Mouse (Mus musculus): ENCODE data around the gene N4bp2l1.
A peak's percentile ranks its signal among the peaks of the same experiment; 100 is the strongest.
"Not testable (repeated sequence)": the region's sequence is repeated elsewhere in the genome, so short reads cannot be mapped to it uniquely, and the experiment has no call there.

Gene N4bp2l1

DNA sequence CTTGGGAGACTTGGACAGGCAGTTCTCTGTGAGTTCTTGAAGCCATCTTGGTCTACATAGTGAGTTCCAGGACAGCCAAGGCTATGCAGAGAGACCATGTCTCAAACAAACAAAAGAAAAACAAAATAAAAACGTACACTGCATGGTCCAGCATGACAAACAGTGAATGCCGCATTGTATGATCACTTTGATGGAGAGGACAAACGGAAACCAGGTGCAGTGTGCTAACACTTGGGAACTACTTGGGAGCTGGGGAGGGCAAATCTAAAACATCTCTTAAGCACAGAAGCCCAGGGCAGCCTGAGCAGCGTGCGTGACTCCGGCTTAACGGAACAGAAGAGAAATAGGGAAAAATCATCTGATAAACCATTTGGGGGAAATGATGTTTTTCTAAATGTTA is at the start of gene N4bp2l1:
N4bp2l1 (minus strand) TSS at position 101 of the 400 bp plus-strand sequence.
- DNase-seq (ENCODE audit: low read depth in 2 of 2, low spot score in 2 of 2) = no peak

DNA sequence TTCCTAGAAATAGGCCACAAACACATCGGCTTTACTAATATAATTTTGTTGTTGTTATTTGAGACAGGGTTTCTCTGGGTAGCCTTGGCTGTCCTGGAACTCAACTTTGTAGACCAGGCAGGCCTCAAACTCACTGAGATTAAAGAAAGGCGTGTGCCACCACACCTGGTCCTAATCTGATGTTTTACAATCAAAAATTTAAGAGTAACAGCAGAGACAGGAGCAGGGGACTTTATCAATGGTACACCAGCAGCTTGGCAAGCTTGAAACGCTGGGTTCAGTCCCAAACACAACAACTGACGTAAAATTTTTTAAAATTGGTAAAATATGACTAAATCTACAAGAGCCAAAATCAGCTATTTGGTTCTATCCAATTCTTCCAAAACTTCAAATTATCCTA is 47.9 kb upstream of the N4bp2l1 start:
- no peak for DNase-seq (ENCODE audit: low read depth in 2 of 2, low spot score in 2 of 2)

DNA sequence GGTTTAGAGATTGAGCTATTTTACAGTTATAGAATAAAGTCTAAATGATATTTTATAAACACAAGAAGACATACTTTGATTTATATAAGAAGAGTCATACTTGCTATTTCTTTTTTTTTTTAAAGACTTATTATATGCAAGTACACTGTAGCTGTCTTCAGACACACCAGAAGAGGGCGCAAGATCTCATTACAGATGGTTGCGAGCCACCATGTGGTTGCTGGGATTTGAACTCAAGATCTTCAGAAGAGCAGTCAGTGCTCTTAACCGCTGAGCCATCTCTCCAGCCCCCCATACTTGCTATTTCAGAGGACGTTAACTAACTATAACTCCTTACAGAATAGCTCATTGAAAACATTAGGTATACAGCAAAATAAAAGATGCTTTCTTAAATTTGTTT is 46.4 kb upstream of the N4bp2l1 start:
- DNase-seq (ENCODE audit: low read depth in 2 of 2, low spot score in 2 of 2) = not testable (repeated sequence)

DNA sequence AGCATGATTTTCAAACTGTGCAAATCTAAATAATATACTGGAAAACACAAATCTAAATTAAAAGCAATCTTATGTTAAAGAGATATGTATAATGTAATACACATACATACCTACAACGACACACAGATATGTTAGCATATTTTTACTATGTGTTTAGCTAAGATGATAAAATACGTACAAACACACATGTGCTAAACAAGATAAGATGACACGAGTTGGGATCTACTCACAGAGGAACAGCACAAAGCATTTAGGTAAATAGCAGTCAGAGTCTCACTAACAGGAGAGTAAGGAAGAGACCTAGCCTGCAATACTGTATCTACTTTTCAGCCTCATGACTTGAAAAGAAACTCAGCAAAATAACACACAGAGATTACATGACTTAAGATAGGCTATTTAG is 44.5 kb upstream of the N4bp2l1 start:
- no peak for DNase-seq (ENCODE audit: low read depth in 2 of 2, low spot score in 2 of 2)

DNA sequence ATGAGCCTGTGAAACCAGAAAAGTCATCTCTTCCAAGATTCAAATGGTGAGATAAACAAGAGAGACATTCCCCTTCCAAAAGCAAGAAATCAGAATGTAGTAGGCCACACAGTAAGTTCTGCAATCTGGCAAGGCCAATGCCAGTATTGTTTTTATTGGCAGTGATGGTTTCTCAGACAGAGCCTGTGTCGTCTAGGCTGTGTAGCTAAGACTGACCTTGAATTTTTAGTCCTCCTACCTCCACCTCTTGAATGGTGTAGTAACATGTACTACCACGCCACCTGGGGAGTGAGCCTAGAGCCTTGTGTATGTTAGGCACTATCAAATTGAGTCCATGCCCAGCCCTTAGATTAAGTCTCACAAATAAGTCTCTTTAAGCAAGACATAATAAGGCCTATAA is 32.7 kb upstream of the N4bp2l1 start:
- no peak for DNase-seq (ENCODE audit: low read depth in 2 of 2, low spot score in 2 of 2)

DNA sequence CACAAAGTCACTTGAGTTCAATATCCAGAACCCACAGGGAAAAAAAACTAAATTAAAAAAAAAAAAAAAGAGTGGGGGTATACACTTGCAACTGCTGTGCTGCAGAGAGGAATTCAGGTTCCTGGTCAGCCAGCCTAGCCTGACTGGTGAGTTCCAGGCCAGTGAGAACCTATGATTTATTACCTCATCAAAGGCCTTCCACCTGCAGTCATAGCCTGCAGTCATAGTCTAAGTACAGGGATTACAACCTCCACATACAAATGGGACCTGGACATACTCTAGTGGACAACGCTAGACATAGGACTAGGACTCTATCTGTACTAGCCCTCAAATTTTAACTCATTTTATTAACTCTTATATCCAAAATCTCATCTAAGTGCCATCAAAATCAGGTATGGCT is 32.3 kb upstream of the N4bp2l1 start:
- no peak for DNase-seq (ENCODE audit: low read depth in 2 of 2, low spot score in 2 of 2)

DNA sequence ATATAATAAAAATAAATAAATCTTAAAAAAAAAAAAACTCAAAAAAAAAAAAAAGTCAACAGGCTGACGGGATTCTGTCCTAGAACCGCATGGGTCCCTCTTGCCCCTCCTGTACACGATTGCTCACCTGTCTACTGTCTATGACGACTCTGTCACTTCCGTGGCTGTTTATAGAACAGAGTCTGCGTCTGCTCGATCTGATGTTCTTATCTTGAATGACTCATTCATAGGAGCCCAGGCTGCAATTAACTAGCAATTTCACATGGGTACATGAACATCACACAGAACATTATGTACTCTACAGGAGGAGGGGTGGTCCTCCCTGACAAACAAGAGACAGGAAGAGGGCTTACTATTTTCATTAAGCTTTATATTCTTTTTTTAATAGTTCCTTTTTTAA is 28.5 kb upstream of the N4bp2l1 start:
- no peak for DNase-seq (ENCODE audit: low read depth in 2 of 2, low spot score in 2 of 2)

DNA sequence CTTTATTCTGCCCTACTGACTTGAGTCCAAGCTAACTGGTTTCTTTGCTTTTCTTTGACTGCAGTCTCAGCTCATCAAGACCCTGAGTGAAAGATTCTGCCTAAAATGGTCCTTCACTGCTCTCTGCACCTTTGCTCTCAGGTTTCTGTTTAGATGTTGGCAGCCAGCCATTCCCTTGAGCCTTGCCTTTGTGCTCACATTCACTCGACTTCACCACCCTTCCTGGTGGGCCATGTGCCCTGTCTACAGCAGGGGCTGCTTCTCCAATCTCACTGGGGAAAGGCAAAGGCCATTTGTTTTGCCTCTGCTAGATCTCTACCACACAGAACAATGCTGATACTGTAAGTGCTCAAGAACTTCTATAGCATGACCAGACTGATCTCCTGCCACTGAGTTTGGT is 25.8 kb upstream of the N4bp2l1 start:
- DNase-seq (ENCODE audit: low read depth in 2 of 2, low spot score in 2 of 2) = no peak

DNA sequence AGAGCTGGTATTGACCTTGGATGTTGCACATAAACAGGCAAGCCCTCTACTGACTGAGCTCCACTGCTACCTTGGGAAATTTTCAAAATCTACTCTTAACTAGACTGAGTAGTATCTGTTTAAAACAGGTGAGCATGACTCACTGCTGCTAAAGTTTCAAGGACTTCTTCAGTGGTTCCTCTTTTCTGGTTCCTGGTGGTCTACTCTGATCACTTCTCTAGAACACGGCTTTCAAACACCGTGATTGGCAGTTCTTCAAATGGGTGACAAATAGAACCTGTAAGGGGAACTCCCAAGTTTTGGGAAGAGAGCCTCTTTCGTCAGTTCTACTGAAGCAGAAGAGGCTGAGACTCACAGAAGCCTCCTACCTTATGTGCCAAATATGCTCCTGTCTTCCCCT is 24.6 kb upstream of the N4bp2l1 start:
- no peak for DNase-seq (ENCODE audit: low read depth in 2 of 2, low spot score in 2 of 2)

DNA sequence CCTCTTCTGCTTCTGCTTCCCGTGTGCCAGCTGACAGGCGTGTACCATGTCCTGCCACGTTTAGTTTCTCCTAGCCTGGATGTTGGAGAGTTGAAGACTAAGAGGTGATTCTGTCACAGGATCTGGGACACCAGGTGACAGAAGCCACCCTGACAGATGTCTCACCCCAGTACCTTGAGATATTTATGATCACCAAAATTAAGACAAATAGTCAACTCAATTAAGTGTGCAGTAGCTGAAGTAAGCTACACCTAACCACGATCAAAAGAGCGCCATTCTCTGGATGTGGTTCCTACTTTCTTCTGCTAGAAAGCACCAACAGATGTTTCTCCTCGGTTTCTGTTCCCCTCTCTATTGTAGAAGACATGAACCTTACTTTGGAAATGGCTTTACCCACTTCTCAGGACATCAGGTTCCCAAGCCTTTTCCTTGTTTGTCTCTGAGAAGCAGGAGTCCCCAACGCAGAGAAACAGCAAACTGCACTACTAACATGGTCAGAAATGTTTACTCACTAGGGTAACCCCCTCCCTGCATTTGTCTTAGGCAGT is 23.7 kb upstream of the N4bp2l1 start:
- DNase-seq (ENCODE audit: low read depth in 2 of 2, low spot score in 2 of 2) = no peak

DNA sequence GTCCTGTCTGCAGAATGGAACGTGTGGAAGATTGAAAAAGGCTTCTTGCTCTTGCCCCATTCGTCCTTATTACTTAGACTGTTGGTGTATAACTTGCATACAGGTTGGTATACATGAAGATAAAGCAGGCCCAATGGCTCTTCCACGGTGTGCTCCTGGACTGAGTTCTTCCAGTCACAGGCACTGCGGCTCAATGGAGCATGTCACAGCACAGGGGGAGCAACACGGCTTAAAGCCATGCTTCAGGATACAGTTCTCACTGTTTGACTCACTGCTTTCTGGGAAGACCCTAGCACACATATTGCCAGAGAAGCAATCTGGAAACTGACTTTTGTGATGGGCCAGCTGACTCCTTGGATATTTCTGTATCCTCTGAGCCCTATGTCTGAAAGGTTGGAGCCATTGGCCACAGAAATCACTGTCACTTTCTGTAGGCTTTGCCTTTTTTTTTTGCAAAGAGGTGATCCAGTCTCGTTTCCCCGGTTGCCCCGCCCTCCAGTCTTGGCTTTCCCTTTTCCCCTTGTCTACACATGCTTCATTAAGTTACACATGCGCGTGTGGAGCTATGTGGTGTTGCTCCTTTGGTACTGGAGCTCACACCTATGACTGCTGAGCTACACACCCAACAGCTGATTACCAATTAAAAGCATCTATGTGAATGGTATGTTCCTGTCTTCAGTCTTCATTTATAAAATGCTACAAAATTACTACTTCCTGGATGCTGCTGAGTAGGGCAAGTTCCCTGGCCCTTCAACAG is 21.8 kb upstream of the N4bp2l1 start:
- no peak for DNase-seq (ENCODE audit: low read depth in 2 of 2, low spot score in 2 of 2)

DNA sequence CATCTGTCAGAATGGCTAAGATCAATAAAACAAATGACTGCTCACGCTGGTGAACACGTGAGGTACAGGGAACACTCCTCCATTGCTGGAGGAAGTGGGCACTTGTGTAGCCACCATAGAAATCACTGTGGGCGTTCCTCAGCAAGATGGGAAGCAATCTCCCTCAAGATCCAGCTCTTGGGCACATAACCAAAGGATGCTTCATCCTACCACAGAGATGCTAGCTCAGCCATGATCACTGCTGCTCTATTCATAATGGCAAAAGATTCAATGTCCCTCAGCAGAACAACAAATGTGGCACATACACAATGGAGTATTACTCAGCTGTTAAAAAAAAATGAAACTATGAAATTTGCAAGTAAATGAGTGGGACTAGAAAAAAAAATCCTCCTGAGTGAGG is 19.7 kb upstream of the N4bp2l1 start:
- no peak for DNase-seq (ENCODE audit: low read depth in 2 of 2, low spot score in 2 of 2)

DNA sequence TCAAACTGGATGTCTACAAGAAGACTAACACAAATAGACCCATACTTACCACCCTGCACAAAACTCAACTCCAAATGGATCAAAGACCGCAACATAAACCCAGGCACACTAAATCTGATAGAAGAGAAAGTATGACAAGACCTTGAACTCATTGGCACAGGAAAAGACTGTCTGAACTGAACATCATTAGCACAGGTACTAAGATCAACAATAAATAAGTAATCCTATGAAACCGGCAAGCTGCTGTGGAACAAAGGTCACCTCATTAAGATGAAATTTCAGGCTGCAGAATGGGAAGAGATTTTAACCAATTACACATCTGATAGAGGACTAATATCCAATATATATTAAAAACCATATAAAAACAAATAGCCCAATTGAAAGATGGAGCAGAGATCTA is 19.2 kb upstream of the N4bp2l1 start:
- no peak for DNase-seq (ENCODE audit: low read depth in 2 of 2, low spot score in 2 of 2)

DNA sequence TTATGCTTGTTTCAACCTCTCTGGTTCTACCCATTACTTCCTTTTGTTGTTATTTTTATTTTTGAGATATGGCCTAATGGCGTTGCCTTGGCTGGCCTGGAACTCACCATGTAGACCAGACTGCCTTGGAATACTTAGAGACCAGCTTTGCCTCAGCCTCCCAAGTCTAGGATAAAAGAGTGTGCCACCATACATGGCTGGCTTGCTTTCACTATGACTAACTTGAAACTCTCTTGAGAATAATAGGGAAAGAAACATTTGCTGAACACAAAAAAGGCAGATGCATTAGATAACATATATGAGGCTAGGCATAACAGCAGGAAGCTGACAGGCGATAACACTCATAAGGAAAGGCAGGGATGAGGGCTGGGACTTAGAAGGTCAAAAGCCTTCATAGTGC is 17.1 kb upstream of the N4bp2l1 start:
- no peak for DNase-seq (ENCODE audit: low read depth in 2 of 2, low spot score in 2 of 2)

DNA sequence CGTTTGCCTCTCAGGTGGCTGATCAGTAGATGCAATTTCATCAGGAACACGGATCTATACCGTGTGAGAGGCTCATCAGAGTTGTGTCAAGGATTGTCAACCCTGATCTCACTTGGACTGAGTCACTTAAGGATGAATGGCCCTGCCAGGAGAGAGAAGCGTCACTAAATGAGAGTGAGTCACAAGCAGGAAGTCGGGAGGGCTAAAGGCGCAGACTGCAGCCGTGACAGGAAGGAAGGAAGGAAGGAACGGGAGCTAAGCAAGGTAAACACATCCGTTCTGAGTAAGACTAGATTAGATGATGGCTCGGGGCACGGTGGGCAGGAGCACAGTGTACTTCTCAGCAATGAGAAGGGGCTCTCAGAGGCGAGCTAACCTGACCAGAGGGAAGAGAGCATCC is 14.7 kb upstream of the N4bp2l1 start:
- peak; percentile 42 to 55 for DNase-seq (ENCODE audit: low read depth in 2 of 2, low spot score in 2 of 2)

DNA sequence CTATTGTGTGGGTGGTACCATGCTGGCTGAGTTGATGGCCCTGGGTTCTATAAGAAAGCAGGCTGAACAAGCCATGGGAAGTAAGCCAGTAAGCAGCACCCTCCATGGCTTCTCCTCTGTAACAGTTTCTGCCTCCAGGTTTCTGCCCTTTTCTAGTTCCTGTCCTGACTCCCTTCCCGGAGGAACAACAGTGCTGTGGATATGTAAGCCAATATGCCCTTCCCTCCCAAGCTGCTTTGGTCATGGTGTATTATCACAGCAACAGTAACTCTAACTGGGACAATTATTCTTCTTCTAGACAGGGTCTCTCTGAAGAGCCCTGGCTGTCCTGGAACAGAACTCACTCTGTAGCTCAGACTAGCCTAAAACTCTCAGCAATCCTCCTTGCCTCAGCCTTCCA is 14.1 kb upstream of the N4bp2l1 start:
- no peak for DNase-seq (ENCODE audit: low read depth in 2 of 2, low spot score in 2 of 2)

DNA sequence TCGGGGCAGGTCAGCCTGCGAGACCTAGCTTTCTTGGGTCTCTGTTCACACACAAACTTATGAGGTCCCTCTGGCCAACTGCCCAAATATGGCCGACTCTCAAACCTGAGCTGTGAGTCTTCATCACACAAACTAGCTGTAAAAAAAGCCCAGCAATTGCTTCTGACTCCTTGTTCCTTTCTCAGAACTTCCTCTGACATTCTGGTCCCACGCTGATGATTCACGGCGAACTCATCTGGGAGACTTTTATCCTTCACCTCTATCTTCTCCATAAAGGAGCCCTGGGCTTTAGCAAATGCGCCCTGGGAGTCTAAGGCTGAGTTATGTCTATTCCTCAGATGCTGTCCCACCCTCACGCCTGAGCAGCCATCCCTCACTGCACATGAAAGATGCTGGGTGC is 10.6 kb upstream of the N4bp2l1 start:
- DNase-seq (ENCODE audit: low read depth in 2 of 2, low spot score in 2 of 2) = no peak

DNA sequence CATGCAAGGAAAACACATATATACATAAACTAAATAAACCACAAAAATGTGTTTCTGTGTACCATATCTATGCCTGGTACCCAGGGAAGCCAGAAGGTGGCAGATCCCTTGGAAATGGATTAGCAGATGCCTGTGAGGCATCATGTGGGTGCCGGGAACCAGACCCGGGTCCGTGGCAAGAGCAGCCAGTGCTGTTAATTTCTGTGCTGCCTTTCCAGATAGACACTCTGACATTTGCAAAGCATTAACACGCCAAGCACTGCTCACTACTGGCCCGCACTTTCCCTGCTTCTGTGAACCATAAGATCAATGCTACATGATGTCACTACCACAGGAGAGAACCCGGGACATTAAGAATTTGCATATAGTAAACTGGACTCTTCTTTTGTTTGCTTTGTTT is 9.1 kb upstream of the N4bp2l1 start:
- DNase-seq (ENCODE audit: low read depth in 2 of 2, low spot score in 2 of 2) = no peak

DNA sequence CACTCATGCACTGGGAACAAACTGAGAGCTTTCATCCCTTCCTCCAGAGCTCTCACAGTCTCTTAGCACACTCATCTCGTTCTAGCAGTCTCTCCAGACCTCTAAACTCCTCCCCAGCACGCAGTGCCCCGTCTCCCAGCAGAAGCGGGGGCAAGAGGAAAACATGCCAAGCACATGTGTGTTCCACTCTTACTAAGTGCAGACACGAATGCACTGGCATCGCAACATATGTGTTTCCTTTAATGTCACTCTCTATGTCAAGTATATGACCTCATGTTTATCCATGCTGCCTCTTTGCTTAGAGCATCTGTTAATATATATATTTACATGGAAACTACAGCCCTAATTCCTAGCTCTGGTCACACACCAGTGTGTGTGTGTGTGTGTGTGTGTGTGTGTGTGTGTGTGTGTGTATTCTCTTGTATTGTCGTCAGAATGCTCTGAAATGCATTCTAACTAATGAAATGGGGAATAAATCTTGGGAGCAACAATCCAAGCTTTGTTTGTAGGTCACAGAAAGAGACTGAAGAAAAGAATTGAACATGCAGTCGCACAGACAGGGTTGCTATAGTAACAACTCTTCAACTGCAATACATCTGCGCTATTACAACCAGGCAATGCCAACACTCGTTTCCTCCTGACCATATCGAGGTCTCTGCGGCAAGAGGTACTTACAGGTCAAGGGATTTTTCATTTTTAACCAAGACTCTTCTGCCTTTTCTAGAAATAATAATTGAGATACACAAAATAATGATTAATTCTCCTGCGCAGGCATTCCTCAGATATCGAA is 4.6 kb upstream of the N4bp2l1 start:
- peak in 1 of 2 experiments; percentile 24 for DNase-seq (ENCODE audit: low read depth in 2 of 2, low spot score in 2 of 2)

DNA sequence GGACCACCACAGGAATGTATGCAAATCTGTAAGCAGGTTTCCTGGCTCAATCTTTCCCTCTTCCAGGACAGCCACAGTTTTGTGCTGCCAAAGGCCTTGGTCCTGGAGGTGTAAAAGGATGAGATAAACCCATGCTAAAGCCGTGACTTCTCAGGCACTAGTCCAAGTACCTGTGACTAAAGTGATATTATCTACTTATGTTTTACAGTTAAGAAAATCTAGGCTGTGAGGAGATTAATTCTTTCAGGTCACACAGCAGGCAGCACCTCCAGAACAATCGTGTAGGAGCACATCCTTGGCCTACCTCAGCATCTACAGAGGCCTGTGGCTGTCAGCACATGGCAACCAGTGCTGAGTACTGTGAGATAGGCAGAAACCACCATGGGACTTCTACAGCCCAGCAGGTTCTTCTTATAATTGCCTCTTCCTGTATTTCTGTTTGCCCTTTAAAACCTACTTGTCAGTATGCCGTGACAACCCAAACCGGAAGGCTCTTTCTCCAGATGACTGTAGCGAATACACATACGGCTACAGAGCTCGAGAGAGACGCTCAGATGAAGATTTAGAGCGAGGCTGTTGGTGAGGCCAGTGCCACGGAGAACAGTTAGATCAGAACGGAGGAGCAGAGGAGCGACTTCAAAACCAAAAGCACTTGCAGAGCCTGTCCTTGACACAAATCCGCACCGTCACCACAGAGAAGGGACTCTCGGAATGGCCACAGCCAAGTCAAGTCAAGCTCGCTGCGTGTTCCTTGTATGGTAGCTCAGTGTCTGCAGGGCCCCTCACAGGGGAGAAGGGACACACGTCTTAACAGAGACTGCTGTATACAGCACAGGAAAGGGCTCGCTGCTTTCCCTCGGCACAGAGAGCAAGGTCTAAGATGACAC is 3.8 kb upstream of the N4bp2l1 start:
- peak; percentile 40 to 52 for DNase-seq (ENCODE audit: low read depth in 2 of 2, low spot score in 2 of 2)

Measured in CD8-positive naive resting alpha-beta T cell, adult 2 months (primary cell).